Mouse (Mus musculus): ENCODE results near the gene Cdkl4. TPM values are rescaled to one million over a fixed set of nuclear protein-coding genes. Genes with fewer than 3 reads are reported as not detected.

Cdkl4 gene
- polyA plus RNA-seq, 1 experiment from 2014 or later: 0.55 TPM

DNA sequence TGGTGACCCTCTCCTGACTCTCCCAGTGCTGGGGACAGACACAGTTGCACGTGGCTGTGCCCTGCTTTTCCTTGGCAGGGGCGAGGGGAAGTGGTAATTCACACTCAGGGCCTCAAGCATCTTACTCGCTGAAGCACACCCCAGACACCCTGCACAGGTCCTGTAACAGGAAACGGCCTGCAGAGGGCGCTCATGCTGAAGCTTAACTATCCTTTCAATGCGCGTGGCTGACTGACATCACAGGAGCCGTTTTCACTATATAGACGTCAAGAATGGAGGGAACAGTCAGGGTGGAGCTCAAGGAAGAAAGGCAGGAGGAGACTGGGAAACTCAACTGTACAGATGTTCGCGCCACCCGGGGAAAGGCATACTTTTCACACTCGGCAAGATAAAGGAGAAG, 23.8 kb upstream of the Cdkl4 start:
- Histone ChIP-seq H3K9ac (ENCODE audit: low read length) (no peak overlapping the region), H3K36me3 (ENCODE audit: control insufficient read depth, insufficient read depth, low read length) (peaks cover 27% of the 10 kb centered on the region), H3K4me1 (ENCODE audit: control insufficient read depth, insufficient read depth, low read length) (no peaks in the 10 kb centered on the region), H3K27me3 (ENCODE audit: control insufficient read depth, insufficient read depth, low read length) (no peaks in the 10 kb centered on the region), H3K4me2 (ENCODE audit: low read depth, severe bottlenecking) (no peak overlapping the region), H3K4me3 (ENCODE audit: low read depth, low read length) (no peak overlapping the region), H3K27ac (replicated peaks; ENCODE audit: low read depth, low read length) (no peak overlapping the region), H3K9me3 (ENCODE audit: control insufficient read depth, low read length) (peaks cover 3% of the 10 kb centered on the region; the same call in 1 of the 2 replicates)
- ATAC-seq (ENCODE audit: insufficient number of reproducible peaks, low FRiP score, low TSS enrichment, low read depth) (no peak), DNase-seq (ENCODE audit: low spot score) (peak; percentile 68)
- 63% methylated on average over 13 of the region's 13 CpGs for WGBS

DNA sequence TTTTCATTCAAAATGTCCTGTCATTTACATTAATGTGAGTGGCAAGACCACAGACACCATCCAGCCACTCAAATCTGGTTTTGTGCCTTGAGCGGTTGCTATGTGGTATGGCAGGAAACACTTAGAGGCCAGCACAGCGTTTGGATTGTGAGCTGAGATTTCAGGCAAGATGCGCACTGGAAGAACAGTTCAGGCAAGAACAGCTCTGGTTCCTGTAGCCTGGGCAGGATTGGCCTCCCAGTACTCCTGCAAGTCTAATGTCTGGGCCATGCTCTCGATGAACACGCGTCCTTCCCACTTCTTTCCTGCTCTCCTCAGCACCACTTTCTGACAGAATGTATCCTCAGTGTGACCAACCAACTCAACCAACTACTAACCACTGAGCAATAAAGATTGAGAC, 5.4 kb upstream of the Cdkl4 start:
- Histone ChIP-seq H3K4me1 (ENCODE audit: control insufficient read depth, insufficient read depth, low read length) (no peaks in the 10 kb centered on the region; the same call in 1 of the 2 replicates), H3K36me3 (ENCODE audit: control insufficient read depth, insufficient read depth, low read length) (no peaks in the 10 kb centered on the region; the same call in 1 of the 2 replicates), H3K27me3 (ENCODE audit: control insufficient read depth, insufficient read depth, low read length) (no peaks in the 10 kb centered on the region), H3K4me3 (ENCODE audit: low read depth, low read length) (no peak overlapping the region), H3K9me3 (ENCODE audit: control insufficient read depth, low read length) (no peaks in the 10 kb centered on the region), H3K9ac (ENCODE audit: low read length) (no peak overlapping the region), H3K27ac (replicated peaks; ENCODE audit: low read depth, low read length) (no peak overlapping the region), H3K4me2 (ENCODE audit: low read depth, severe bottlenecking) (no peak overlapping the region)
- ATAC-seq (ENCODE audit: insufficient number of reproducible peaks, low FRiP score, low TSS enrichment, low read depth): no peak
- WGBS: 90% methylated on average over 6 of the region's 6 CpGs
- no peak for DNase-seq (ENCODE audit: low spot score)

GRCm38 (mm10) chr17:80579901-80580300, 2.3 kb upstream of the Cdkl4 start:
- H3K9ac ChIP-seq (ENCODE audit: low read length): no peak overlapping the region
- WGBS: 83% methylated on average over 6 of the region's 6 CpGs
- no peak overlapping the region for H3K4me3 ChIP-seq (ENCODE audit: low read depth, low read length)
- H3K4me2 ChIP-seq (ENCODE audit: low read depth, severe bottlenecking): no peak overlapping the region
- H3K9me3 ChIP-seq (ENCODE audit: control insufficient read depth, low read length): no peaks in the 10 kb centered on the region
- no peaks in the 10 kb centered on the region; the same call in 1 of the 2 replicates for H3K4me1 ChIP-seq (ENCODE audit: control insufficient read depth, insufficient read depth, low read length)
- no peak overlapping the region for H3K27ac ChIP-seq (replicated peaks; ENCODE audit: low read depth, low read length)
- H3K36me3 ChIP-seq (ENCODE audit: control insufficient read depth, insufficient read depth, low read length): no peaks in the 10 kb centered on the region; the same call in 1 of the 2 replicates
- ATAC-seq (ENCODE audit: insufficient number of reproducible peaks, low FRiP score, low TSS enrichment, low read depth): no peak
- peak; percentile 9 for DNase-seq (ENCODE audit: low spot score)
- H3K27me3 ChIP-seq (ENCODE audit: control insufficient read depth, insufficient read depth, low read length): no peaks in the 10 kb centered on the region

DNA sequence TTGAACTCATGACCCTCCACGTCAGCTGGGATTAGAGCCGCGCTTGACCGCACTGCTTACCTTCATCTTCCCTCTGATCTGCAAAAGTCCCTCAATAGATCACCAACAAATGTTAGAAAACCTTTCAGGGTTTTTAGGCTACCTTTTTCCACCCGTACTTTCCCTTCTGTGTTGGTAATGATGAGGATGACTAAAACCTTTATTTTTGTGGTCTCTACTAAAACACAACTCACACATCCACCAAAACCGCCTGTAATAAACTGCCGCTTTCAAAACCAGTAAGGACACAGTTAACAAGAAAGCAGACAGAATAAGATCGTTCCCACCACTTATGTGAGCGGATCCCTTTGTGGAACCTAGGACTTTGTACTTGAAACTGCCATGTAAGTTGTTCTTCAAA, 1.5 kb upstream of the Cdkl4 start:
- DNase-seq (ENCODE audit: low spot score): peak; percentile 16
- no peak overlapping the region for H3K9ac ChIP-seq (ENCODE audit: low read length)
- no peak for ATAC-seq (ENCODE audit: insufficient number of reproducible peaks, low FRiP score, low TSS enrichment, low read depth)
- H3K27ac ChIP-seq (replicated peaks; ENCODE audit: low read depth, low read length): no peak overlapping the region
- no peak overlapping the region for H3K4me3 ChIP-seq (ENCODE audit: low read depth, low read length)
- no peaks in the 10 kb centered on the region for H3K9me3 ChIP-seq (ENCODE audit: control insufficient read depth, low read length)
- 92% methylated on average over 9 of the region's 9 CpGs for WGBS
- no peaks in the 10 kb centered on the region; the same call in 1 of the 2 replicates for H3K4me1 ChIP-seq (ENCODE audit: control insufficient read depth, insufficient read depth, low read length)
- H3K36me3 ChIP-seq (ENCODE audit: control insufficient read depth, insufficient read depth, low read length): no peaks in the 10 kb centered on the region; the same call in 1 of the 2 replicates
- no peaks in the 10 kb centered on the region for H3K27me3 ChIP-seq (ENCODE audit: control insufficient read depth, insufficient read depth, low read length)
- H3K4me2 ChIP-seq (ENCODE audit: low read depth, severe bottlenecking): no peak overlapping the region

GRCm38 (mm10) chr17:80578041-80578440, 428 bp upstream of the Cdkl4 start:
- Histone ChIP-seq H3K4me1 (ENCODE audit: control insufficient read depth, insufficient read depth, low read length) (no peaks in the 10 kb centered on the region), H3K4me2 (ENCODE audit: low read depth, severe bottlenecking) (no peak overlapping the region), H3K36me3 (ENCODE audit: control insufficient read depth, insufficient read depth, low read length) (no peaks in the 10 kb centered on the region; the same call in 1 of the 2 replicates), H3K9me3 (ENCODE audit: control insufficient read depth, low read length) (no peaks in the 10 kb centered on the region), H3K9ac (ENCODE audit: low read length) (no peak overlapping the region), H3K4me3 (ENCODE audit: low read depth, low read length) (no peak overlapping the region), H3K27ac (replicated peaks; ENCODE audit: low read depth, low read length) (no peak overlapping the region), H3K27me3 (ENCODE audit: control insufficient read depth, insufficient read depth, low read length) (no peaks in the 10 kb centered on the region)
- no peak for DNase-seq (ENCODE audit: low spot score)
- WGBS: 96% methylated on average over 1 of the region's 1 CpGs
- ATAC-seq (ENCODE audit: insufficient number of reproducible peaks, low FRiP score, low TSS enrichment, low read depth): no peak

DNA sequence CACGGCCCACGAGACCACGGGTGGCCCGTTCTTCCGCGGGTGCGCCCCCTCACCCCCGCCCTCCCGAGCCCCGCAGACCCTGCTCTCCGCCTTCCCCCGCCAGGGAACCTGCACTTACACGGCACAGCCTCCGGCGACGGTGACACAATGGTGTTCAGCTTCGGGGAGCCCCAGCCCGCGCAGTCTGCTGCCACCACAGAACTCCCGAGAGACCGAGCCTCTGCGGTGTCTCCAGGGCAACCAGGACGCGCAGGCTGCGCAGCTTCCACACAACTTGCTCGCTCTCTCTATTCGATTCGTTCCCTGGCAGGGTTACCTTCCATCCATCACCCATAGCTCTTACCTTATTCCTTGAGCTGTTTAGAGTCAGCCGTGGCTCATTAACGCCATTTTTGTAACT, 399 bp downstream of the Cdkl4 start:
- peak overlapping the region; percentile 74 for H3K4me2 ChIP-seq (ENCODE audit: low read depth, severe bottlenecking)
- H3K4me1 ChIP-seq (ENCODE audit: control insufficient read depth, insufficient read depth, low read length): no peaks in the 10 kb centered on the region
- peak overlapping the region; percentile 18 for H3K9ac ChIP-seq (ENCODE audit: low read length)
- H3K27ac ChIP-seq (replicated peaks; ENCODE audit: low read depth, low read length): no peak overlapping the region
- H3K9me3 ChIP-seq (ENCODE audit: control insufficient read depth, low read length): no peaks in the 10 kb centered on the region
- DNase-seq (ENCODE audit: low spot score) (peak; percentile 74), ATAC-seq (ENCODE audit: insufficient number of reproducible peaks, low FRiP score, low TSS enrichment, low read depth) (peak; percentile 79)
- WGBS: 1% methylated on average over 30 of the region's 30 CpGs
- H3K27me3 ChIP-seq (ENCODE audit: control insufficient read depth, insufficient read depth, low read length): no peaks in the 10 kb centered on the region
- no peaks in the 10 kb centered on the region; the same call in 1 of the 2 replicates for H3K36me3 ChIP-seq (ENCODE audit: control insufficient read depth, insufficient read depth, low read length)
- peak overlapping the region; percentile 35 for H3K4me3 ChIP-seq (ENCODE audit: low read depth, low read length)

DNA sequence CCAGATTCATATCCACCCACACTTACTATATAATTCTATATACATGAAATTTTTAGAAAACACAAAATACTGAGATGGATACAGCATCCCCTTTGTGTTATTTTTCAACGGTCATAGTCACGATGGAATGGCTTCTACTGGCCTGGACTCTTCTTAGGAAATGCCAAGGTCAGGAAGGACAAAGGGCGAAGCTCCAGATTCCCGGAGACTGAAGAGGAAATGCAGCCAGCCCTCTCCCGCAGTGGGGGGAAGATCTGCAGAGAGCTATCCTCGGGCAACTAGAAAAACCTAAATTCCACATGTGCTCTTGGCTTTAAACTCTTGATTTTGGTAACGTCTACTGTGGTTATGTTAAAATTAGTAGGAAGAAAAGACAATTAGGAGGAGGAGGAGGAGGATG, 2.6 kb downstream of the Cdkl4 start:
- H3K4me2 ChIP-seq (ENCODE audit: low read depth, severe bottlenecking): no peak overlapping the region
- ATAC-seq (ENCODE audit: insufficient number of reproducible peaks, low FRiP score, low TSS enrichment, low read depth) (no peak), DNase-seq (ENCODE audit: low spot score) (peak; percentile 9)
- no peaks in the 10 kb centered on the region for H3K27me3 ChIP-seq (ENCODE audit: control insufficient read depth, insufficient read depth, low read length)
- H3K27ac ChIP-seq (replicated peaks; ENCODE audit: low read depth, low read length): no peak overlapping the region
- H3K36me3 ChIP-seq (ENCODE audit: control insufficient read depth, insufficient read depth, low read length): no peaks in the 10 kb centered on the region
- no peak overlapping the region for H3K9ac ChIP-seq (ENCODE audit: low read length)
- no peaks in the 10 kb centered on the region for H3K9me3 ChIP-seq (ENCODE audit: control insufficient read depth, low read length)
- H3K4me3 ChIP-seq (ENCODE audit: low read depth, low read length): no peak overlapping the region
- 81% methylated on average over 7 of the region's 7 CpGs for WGBS
- no peaks in the 10 kb centered on the region for H3K4me1 ChIP-seq (ENCODE audit: control insufficient read depth, insufficient read depth, low read length)

GRCm38 (mm10) chr17:80574471-80574965, 3.1 kb downstream of the Cdkl4 start:
- no peaks in the 10 kb centered on the region for H3K9me3 ChIP-seq (ENCODE audit: control insufficient read depth, low read length)
- no peak overlapping the region for H3K27ac ChIP-seq (replicated peaks; ENCODE audit: low read depth, low read length)
- H3K4me2 ChIP-seq (ENCODE audit: low read depth, severe bottlenecking): no peak overlapping the region
- no peak overlapping the region for H3K4me3 ChIP-seq (ENCODE audit: low read depth, low read length)
- no peaks in the 10 kb centered on the region for H3K4me1 ChIP-seq (ENCODE audit: control insufficient read depth, insufficient read depth, low read length)
- peak; percentile 7 for DNase-seq (ENCODE audit: low spot score)
- H3K27me3 ChIP-seq (ENCODE audit: control insufficient read depth, insufficient read depth, low read length): no peaks in the 10 kb centered on the region
- no peaks in the 10 kb centered on the region for H3K36me3 ChIP-seq (ENCODE audit: control insufficient read depth, insufficient read depth, low read length)
- 80% methylated on average over 7 of the region's 7 CpGs for WGBS
- ATAC-seq (ENCODE audit: insufficient number of reproducible peaks, low FRiP score, low TSS enrichment, low read depth): no peak
- H3K9ac ChIP-seq (ENCODE audit: low read length): no peak overlapping the region
